8 mouse cellular contexts compared by ENCODE assay signal in genomic region chr17:25698446-25698845, GRCm38 (mm10). TPM values are rescaled to one million over a fixed set of nuclear protein-coding genes. Genes with fewer than 3 reads are reported as not detected.
DNase-seq lines count a peak whose midpoint lies in the region; ATAC-seq and TF ChIP-seq lines count a peak whose summit lies in the region.
"Had no signal": no experiment of that assay in that cellular context is flagged by ENCODE, and none has a peak within 500 bp of the region (broad histone marks: within the 10 kb centered on the region; RNA-seq: fewer than 3 reads in every experiment).

No protein-coding gene starts in this region.

- H3K4me3 ChIP-seq in ES-E14 (ENCODE audit: insufficient read depth in 1 of 2, low read depth in 1 of 2, low read length in 2 of 2, poor library complexity in 1 of 2, severe bottlenecking in 1 of 2): no peak overlapping the region
- H3K4me3 ChIP-seq in heart, postnatal 0 days (ENCODE audit: low read depth, low read length): no peak overlapping the region
- H3K4me3 ChIP-seq in layer of hippocampus, adult 2 months: no peak overlapping the region
- H3K4me3 ChIP-seq: limb, embryonic 15.5 days had no signal

- DNase-seq in ES-E14 (ENCODE audit: low read depth, low spot score): peak; percentile 81
- DNase-seq in adrenal gland, postnatal 25 days: peak; percentile 63
- DNase-seq in embryo, embryonic 9.5 days (ENCODE audit: extremely low spot score): peak; percentile 83
- peak; percentile 72 for DNase-seq in heart, postnatal 0 days (ENCODE audit: low spot score)
- DNase-seq in layer of hippocampus, adult 2 months (ENCODE audit: low spot score in 2 of 2): peak; percentile 72 to 90
- peak; percentile 83 for DNase-seq in lung, postnatal 14 days
- DNase-seq in right cerebral cortex, postnatal 4 days: peak; percentile 85

- no peak overlapping the region for H3K27ac ChIP-seq in ES-E14 (ENCODE audit: insufficient read depth, low read depth, low read length, poor library complexity, severe bottlenecking)
- no peak overlapping the region for H3K27ac ChIP-seq in heart, postnatal 0 days (ENCODE audit: low read depth)
- H3K27ac ChIP-seq in layer of hippocampus, adult 2 months: no peak overlapping the region
- H3K27ac ChIP-seq: limb, embryonic 15.5 days had no signal

- peak; percentile 82 for TF ChIP-seq CTCF in heart, postnatal 0 days (IDR thresholded peaks at IDR 0.05; ENCODE audit: low read depth)
- peak; percentile 98 for TF ChIP-seq CTCF in layer of hippocampus, adult 2 months (conservative IDR thresholded peaks at IDR 0.05)

- TF ChIP-seq EP300 in heart, postnatal 0 days (IDR thresholded peaks at IDR 0.05; ENCODE audit: low read depth): no peak

- no peak for ATAC-seq in heart, postnatal 0 days (ENCODE audit: insufficient read depth, low read depth)

- H3K9ac ChIP-seq in ES-E14 (ENCODE audit: insufficient read depth, low read depth, low read length, poor library complexity, severe bottlenecking): no peak overlapping the region
- H3K9ac ChIP-seq in heart, postnatal 0 days (replicated peaks; ENCODE audit: low read depth, low read length): no peak overlapping the region
- H3K9ac ChIP-seq: limb, embryonic 15.5 days had no signal

- H3K36me3 ChIP-seq in ES-E14 (ENCODE audit: control insufficient read depth, insufficient read depth, low read length, poor library complexity, severe bottlenecking): no peaks in the 10 kb centered on the region
- no peaks in the 10 kb centered on the region for H3K36me3 ChIP-seq in heart, postnatal 0 days (replicated peaks; ENCODE audit: control insufficient read depth, insufficient read depth, low read length)
- H3K36me3 ChIP-seq: limb, embryonic 15.5 days had no signal

- H3K27me3 ChIP-seq in heart, postnatal 0 days (ENCODE audit: control insufficient read depth, insufficient read depth, low read length): no peaks in the 10 kb centered on the region

- no peak overlapping the region for H3K4me2 ChIP-seq in heart, postnatal 0 days (ENCODE audit: low read depth, low read length)
- H3K4me2 ChIP-seq: limb, embryonic 15.5 days had no signal

- in situ Hi-C loops in ES-E14 (cut with MboI; ENCODE audit: low sequenced_read_pairs in 2 of 2, unreplicated experiment in 2 of 2): loop anchor here in 1 of 2 experiments (10.0 kb wide), 1 partner anchor 224 kb away; no protein-coding TSS in a partner anchor

- 14% methylated on average over 7 of the region's 7 CpGs for WGBS in heart, postnatal 0 days

- no peaks in the 10 kb centered on the region for H3K4me1 ChIP-seq in ES-E14 (ENCODE audit: control insufficient read depth in 2 of 2, insufficient read depth in 2 of 2, low read length in 2 of 2, poor library complexity in 1 of 2)
- no peaks in the 10 kb centered on the region for H3K4me1 ChIP-seq in heart, postnatal 0 days (ENCODE audit: control insufficient read depth, insufficient read depth)
- H3K4me1 ChIP-seq: limb, embryonic 15.5 days had no signal

- H3K9me3 ChIP-seq in ES-E14 (ENCODE audit: control insufficient read depth, insufficient read depth, low read depth, low read length): no peaks in the 10 kb centered on the region
- no peaks in the 10 kb centered on the region for H3K9me3 ChIP-seq in heart, postnatal 0 days (replicated peaks; ENCODE audit: control insufficient read depth, low read length)
- H3K9me3 ChIP-seq: limb, embryonic 15.5 days had no signal

TF ChIP-seq in ES-E14, 5 proteins besides CTCF, POLR2A, EP300 and RAD21:
- TF ChIP-seq HCFC1 (IDR thresholded peaks at IDR 0.05; ENCODE audit: borderline replicate concordance, insufficient read depth, low read length): no peak
- TF ChIP-seq ZC3H11A (IDR thresholded peaks at IDR 0.05; ENCODE audit: borderline replicate concordance, low read depth, low read length): peak; percentile 91
- no peak for TF ChIP-seq ZNF384 (IDR thresholded peaks at IDR 0.05; ENCODE audit: low read depth, low read length)
- no peak for TF ChIP-seq MAFK (IDR thresholded peaks at IDR 0.05; ENCODE audit: insufficient read depth, low read depth, low read length)
- TF ChIP-seq CHD2 (IDR thresholded peaks at IDR 0.05; ENCODE audit: low read depth, low read length): no peak

RNA-seq across cellular contexts. Expression of gene Gng13, which starts 18.5 kb away (rescaled TPM):
- total RNA-seq in ES-E14 (2012; rRNA removed): 9.9 and 14.5 TPM in 2 replicates
- total RNA-seq in adrenal gland, postnatal 25 days (2021): not detected in 2 replicates
- total RNA-seq in heart, postnatal 0 days (2014; rRNA removed; ENCODE audit: low replicate concordance): not detected in 2 replicates
- polyA plus RNA-seq in heart, postnatal 0 days (2015; fragmentation: Nextera tagmentation; extraction: Ambion mirVana): 3.2 and 6.6 TPM in 2 replicates
- 100 to 1,000 TPM; 106 to 122 TPM for total RNA-seq in layer of hippocampus, adult 2 months (2021)

RNA-seq across cellular contexts. Expression of gene Chtf18, which starts 28.8 kb away (rescaled TPM):
- 102 and 151 TPM in 2 replicates for total RNA-seq in ES-E14 (2012; rRNA removed)
- 6.3 and 7.8 TPM in 2 replicates for total RNA-seq in adrenal gland, postnatal 25 days (2021)
- 9.1 and 10.8 TPM in 2 replicates for total RNA-seq in heart, postnatal 0 days (2014; rRNA removed; ENCODE audit: low replicate concordance)
- polyA plus RNA-seq in heart, postnatal 0 days (2015; fragmentation: Nextera tagmentation; extraction: Ambion mirVana): 3.9 and 4.1 TPM in 2 replicates
- 1 to 10 TPM; 1.2 to 1.8 TPM for total RNA-seq in layer of hippocampus, adult 2 months (2021)

RNA-seq across cellular contexts. Expression of gene Rpusd1, which starts 29.0 kb away (rescaled TPM):
- total RNA-seq in ES-E14 (2012; rRNA removed): 7.6 and 8.7 TPM in 2 replicates
- 14.1 and 14.6 TPM in 2 replicates for total RNA-seq in adrenal gland, postnatal 25 days (2021)
- 3.2 and 4.9 TPM in 2 replicates for total RNA-seq in heart, postnatal 0 days (2014; rRNA removed; ENCODE audit: low replicate concordance)
- polyA plus RNA-seq in heart, postnatal 0 days (2015; fragmentation: Nextera tagmentation; extraction: Ambion mirVana): 9.3 and 9.5 TPM in 2 replicates
- 10 to 100 TPM; 54.5 to 56.9 TPM for total RNA-seq in layer of hippocampus, adult 2 months (2021)

RNA-seq across cellular contexts. Expression of gene Mslnl, which starts 37.4 kb away (rescaled TPM):
- total RNA-seq in ES-E14 (2012; rRNA removed): 0.27 and 0.58 TPM in 2 replicates
- not detected in 2 replicates for total RNA-seq in adrenal gland, postnatal 25 days (2021)
- not detected in 2 replicates for total RNA-seq in heart, postnatal 0 days (2014; rRNA removed; ENCODE audit: low replicate concordance)
- polyA plus RNA-seq in heart, postnatal 0 days (2015; fragmentation: Nextera tagmentation; extraction: Ambion mirVana): not detected in 2 replicates
- total RNA-seq in layer of hippocampus, adult 2 months (2021): not detected

RNA-seq across cellular contexts. Expression of gene Msln, which starts 55.7 kb away (rescaled TPM):
- total RNA-seq in ES-E14 (2012; rRNA removed): 7.5 and 16.0 TPM in 2 replicates
- total RNA-seq in adrenal gland, postnatal 25 days (2021): 2.2 and 3.7 TPM in 2 replicates
- total RNA-seq in heart, postnatal 0 days (2014; rRNA removed; ENCODE audit: low replicate concordance): 45.4 and 83.3 TPM in 2 replicates
- 58.5 and 60.3 TPM in 2 replicates for polyA plus RNA-seq in heart, postnatal 0 days (2015; fragmentation: Nextera tagmentation; extraction: Ambion mirVana)
- total RNA-seq in layer of hippocampus, adult 2 months (2021): under 1 TPM; 0.51 to 0.69 TPM
